Mouse (Mus musculus): ENCODE results near the gene Endov. TPM values are rescaled to one million over a fixed set of nuclear protein-coding genes. Genes with fewer than 3 reads are reported as not detected.

Endov gene
- 0.35 TPM for polyA plus RNA-seq (2014; fragmentation: Illumina TruSeq; extraction: RNeasy Lipid Tissue Mini Kit (QIAGEN cat#74804); ENCODE audit: low read depth, low replicate concordance)

DNA sequence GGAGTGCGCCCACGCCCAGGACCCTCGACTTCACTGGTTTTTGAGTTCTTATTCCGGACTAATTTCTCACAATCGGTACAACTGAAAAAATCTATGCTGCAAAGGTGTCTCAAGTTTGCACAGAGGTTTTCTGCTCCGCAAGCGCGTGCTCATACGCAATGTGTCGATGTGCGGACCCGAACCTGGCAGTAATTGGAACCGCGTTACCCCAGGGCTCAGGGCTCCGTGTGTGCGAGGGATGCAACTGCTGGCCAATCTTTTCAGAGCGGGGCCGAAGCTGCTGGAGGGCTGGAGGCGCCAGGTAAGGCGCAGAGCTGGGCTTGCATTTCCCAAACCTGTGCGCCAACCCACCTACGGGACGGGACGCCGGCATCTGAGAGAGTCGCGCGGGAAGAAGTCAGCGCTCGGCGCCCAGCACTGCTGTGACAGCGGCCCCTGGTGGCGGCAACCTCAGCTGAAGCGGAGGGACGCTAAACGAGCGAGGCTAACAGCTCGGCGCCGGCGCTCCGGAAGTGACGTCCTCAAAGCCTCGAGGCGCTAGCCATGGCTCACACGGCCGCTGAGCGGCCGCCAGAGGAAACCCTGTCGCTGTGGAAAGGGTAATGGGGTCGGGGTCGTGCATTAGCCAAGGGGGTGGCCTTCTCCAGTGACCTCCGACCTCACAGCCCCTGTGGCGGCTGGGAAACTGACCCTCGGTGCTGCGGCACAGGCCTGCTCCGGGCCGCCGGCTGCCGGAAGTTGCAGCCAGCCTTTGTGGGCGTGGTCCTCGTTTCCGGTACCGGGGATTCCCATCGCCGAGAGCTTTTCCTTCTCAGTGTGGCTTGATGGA, at the start of gene Endov:
TSS of gene Endov (plus strand) at position 487 of the 829 bp plus-strand sequence.

DNA sequence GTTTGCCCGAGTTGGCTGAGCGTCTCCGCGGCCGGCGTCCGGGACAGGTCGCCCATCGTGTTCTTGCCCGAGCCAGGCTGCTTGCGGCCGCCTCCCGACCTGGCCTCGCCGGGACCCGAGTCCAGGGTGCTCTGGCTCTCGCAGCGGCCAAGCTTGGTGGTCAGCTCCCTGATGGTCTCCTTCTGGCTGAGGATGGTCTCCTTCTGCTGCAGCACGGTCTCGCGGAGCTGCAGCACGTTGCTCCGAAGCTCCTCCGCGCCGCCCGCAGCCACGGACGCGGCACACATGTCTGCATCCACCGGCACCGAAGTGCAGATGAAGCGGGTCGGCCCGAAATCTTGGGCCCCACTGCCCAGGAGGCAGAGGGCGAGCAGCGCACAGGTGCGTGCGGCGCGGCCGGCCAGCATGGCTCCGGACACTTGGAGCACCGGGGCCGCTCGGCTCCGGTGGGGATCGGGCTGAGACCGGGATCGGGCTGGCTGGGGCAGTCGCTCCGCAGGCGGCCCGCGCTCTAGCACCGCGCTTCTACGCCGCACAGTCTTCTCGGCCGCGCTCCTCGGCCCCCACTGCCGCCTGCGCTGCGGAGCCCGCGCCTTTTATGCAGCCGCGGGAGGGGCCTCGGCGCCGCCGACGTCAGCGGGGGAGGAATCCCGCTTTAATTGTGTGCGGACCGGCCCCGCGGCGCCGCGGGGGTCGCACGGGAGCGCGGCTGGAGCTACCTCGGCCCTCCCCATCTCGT, 56.2 kb downstream of the Endov start, which contains the start of gene Nptx1:
TSS of gene Nptx1 (minus strand) at position 571 of the 739 bp plus-strand sequence.

Other genes starting within 250 kb of the Endov start
- 0.87 TPM for gene Gaa, start 223.5 kb upstream of the Endov start, polyA plus RNA-seq (2014; fragmentation: Illumina TruSeq; extraction: RNeasy Lipid Tissue Mini Kit (QIAGEN cat#74804); ENCODE audit: low read depth, low replicate concordance)
- 83.0 TPM for gene Eif4a3, start 191.3 kb upstream of the Endov start, polyA plus RNA-seq (2014; fragmentation: Illumina TruSeq; extraction: RNeasy Lipid Tissue Mini Kit (QIAGEN cat#74804); ENCODE audit: low read depth, low replicate concordance)
- not detected for gene Card14, start 183.6 kb upstream of the Endov start, polyA plus RNA-seq (2014; fragmentation: Illumina TruSeq; extraction: RNeasy Lipid Tissue Mini Kit (QIAGEN cat#74804); ENCODE audit: low read depth, low replicate concordance)
- gene Sgsh, start 135.8 kb upstream of the Endov start, polyA plus RNA-seq (2014; fragmentation: Illumina TruSeq; extraction: RNeasy Lipid Tissue Mini Kit (QIAGEN cat#74804); ENCODE audit: low read depth, low replicate concordance), result 3.0 TPM
- 3.2 TPM for gene Slc26a11, start 135.8 kb upstream of the Endov start, polyA plus RNA-seq (2014; fragmentation: Illumina TruSeq; extraction: RNeasy Lipid Tissue Mini Kit (QIAGEN cat#74804); ENCODE audit: low read depth, low replicate concordance)
- 59.5 TPM for gene Rnf213, start 98.2 kb upstream of the Endov start, polyA plus RNA-seq (2014; fragmentation: Illumina TruSeq; extraction: RNeasy Lipid Tissue Mini Kit (QIAGEN cat#74804); ENCODE audit: low read depth, low replicate concordance)
- 1.7 TPM for gene Nptx1, start 56.4 kb downstream of the Endov start, polyA plus RNA-seq (2014; fragmentation: Illumina TruSeq; extraction: RNeasy Lipid Tissue Mini Kit (QIAGEN cat#74804); ENCODE audit: low read depth, low replicate concordance)
- gene Rptor, start 111.6 kb downstream of the Endov start, polyA plus RNA-seq (2014; fragmentation: Illumina TruSeq; extraction: RNeasy Lipid Tissue Mini Kit (QIAGEN cat#74804); ENCODE audit: low read depth, low replicate concordance), result 3.3 TPM